Mouse (Mus musculus): Measurements from ENCODE around the gene Lrrc20.

The Lrrc20 gene

DNA sequence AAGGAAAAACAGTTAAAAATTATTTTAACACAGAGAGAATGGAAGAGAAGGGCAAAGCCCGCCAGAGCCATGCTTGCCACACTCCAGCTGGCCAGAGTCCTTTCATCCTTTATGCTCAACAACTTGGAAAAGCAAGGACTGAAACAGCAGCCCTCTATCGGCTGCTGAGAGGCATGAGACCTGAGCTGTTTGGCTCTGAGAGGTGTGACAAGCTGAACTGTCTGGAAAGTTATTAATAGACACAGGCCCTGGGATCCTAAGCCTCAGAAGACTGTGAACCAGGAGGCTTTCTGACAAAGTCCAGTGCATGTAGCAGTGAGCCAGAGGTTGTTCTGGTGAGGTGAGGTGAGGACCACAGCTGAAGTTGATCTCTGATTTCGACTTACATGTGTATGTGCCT lies 2.0 kb upstream of the Lrrc20 start:
- in situ Hi-C loops (cut with MboI, MseI), result no loop called here

GRCm38 (mm10) chr10:61474344-61474743 lies 1.3 kb upstream of the Lrrc20 start:
- in situ Hi-C loops (cut with MboI, MseI), result no loop called here

GRCm38 (mm10) chr10:61476440-61477165 lies 1.0 kb downstream of the Lrrc20 start:
- in situ Hi-C loops (cut with MboI, MseI), result loop anchor here (5.0 kb wide), 1 partner anchor 126 kb away; no protein-coding TSS in a partner anchor

- in situ Hi-C loops (cut with MboI, MseI), result loop anchor here (5.0 kb wide), 1 partner anchor 123 kb away; no protein-coding TSS in a partner anchor
Observed at GRCm38 (mm10) chr10:61479461-61479860, 3.9 kb downstream of the Lrrc20 start.

- in situ Hi-C loops (cut with MboI, MseI), result loop anchor here (5.0 kb wide), 1 partner anchor 122 kb away; no protein-coding TSS in a partner anchor
Observed at GRCm38 (mm10) chr10:61479927-61480326, 4.3 kb downstream of the Lrrc20 start.

- in situ Hi-C loops (cut with MboI, MseI), result no loop called here
Observed at GRCm38 (mm10) chr10:61480488-61480887, 4.9 kb downstream of the Lrrc20 start.

DNA sequence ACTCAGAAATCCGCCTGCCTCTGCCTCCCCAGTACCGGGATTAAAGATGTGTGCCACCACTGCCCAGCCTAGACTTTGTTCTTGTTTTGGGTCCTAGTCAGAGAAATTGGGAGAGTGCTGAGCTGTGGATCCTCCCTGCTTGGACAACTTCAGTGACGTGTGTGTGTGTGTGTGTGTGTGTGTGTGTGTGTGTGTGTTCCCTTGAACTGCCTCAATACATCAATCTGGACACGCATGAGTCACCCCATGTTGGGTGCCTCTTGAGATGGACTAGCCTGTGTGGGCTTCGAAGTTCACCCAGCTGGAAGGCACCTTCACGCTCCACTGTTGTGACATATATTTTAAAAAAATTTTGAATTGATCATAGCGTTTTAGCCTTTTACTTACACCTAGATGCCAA lies 7.2 kb downstream of the Lrrc20 start:
- in situ Hi-C loops (cut with MboI, MseI), result no loop called here

DNA sequence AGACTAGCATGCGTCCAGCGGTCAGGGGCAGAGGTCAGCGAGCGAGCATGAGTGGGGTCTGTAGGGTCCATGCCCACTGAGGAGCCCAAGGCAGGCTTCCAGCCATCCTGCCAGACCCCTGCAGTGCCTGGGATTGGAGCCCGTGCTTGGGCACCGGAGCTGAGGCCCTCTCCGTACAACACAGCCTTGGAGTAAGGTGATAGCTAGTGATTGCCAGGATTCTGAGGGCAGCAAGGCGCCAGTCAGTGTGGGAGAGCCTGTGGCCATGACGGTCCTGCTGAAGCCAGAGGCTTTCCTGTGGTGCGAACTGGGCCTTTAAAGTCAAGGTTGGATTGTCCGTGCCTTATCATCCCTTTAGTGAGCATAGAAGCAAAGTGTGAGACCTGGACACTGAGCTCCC lies 9.2 kb downstream of the Lrrc20 start:
- in situ Hi-C loops (cut with MboI, MseI), result no loop called here

- in situ Hi-C loops (cut with MboI, MseI), result no loop called here
Observed at GRCm38 (mm10) chr10:61486551-61487339, 11.1 kb downstream of the Lrrc20 start.

- in situ Hi-C loops (cut with MboI, MseI), result no loop called here
Observed at GRCm38 (mm10) chr10:61488522-61489110, 13.0 kb downstream of the Lrrc20 start.

- in situ Hi-C loops (cut with MboI, MseI), result no loop called here
Observed at GRCm38 (mm10) chr10:61491573-61491972, 16.0 kb downstream of the Lrrc20 start.

- in situ Hi-C loops (cut with MboI, MseI), result no loop called here
Observed at GRCm38 (mm10) chr10:61492040-61492439, 16.4 kb downstream of the Lrrc20 start.

- in situ Hi-C loops (cut with MboI, MseI), result no loop called here
Observed at GRCm38 (mm10) chr10:61495461-61495860, 19.9 kb downstream of the Lrrc20 start.

- in situ Hi-C loops (cut with MboI, MseI), result no loop called here
Observed at GRCm38 (mm10) chr10:61496231-61496630, 20.6 kb downstream of the Lrrc20 start.

DNA sequence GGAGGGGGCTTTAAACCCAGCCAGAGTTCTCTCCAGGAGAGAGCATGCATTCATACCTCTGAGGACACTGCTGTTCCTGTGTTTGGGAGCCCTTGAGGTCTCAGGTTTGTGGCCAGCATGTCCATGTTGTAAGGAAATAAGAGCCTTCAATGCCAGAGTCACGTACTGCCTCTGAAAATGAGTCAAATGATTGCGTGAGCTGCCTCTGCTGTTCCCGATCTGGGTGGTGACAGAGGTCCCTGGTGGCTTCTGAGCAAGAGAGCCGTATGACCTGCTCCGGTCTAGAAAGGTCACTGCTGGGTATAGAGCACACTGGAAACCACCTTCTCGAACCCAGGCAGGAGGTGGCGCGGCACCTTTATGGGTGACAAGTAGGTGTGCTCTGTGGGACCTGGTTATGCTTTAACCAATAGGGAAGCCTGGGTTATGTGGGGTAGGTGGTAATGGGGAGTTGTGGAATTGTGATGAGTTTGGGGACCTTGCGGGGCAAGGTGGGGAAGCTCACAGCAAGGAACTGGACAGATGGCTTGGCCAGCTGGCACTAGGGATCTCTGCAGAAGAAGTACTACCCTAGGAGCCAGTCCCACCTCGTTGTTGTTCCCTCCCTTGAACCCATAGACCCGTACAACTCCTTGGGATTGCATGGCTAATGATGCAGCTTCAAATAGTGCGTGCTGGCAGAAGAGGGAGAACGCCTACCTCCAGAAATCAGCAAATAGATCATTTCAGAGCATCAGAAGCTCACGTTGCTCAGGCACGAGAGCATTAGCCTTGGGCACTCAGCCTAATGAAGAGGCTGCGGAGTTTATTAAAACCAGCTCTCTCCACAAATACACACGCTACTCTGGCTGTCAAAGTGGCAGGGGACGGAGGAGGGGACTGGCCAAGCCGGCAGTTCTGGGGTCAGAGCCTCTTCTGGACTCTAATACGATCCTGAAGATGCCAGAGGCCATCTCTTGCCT lies 24.2 kb downstream of the Lrrc20 start:
- in situ Hi-C loops (cut with MboI, MseI), result no loop called here

DNA sequence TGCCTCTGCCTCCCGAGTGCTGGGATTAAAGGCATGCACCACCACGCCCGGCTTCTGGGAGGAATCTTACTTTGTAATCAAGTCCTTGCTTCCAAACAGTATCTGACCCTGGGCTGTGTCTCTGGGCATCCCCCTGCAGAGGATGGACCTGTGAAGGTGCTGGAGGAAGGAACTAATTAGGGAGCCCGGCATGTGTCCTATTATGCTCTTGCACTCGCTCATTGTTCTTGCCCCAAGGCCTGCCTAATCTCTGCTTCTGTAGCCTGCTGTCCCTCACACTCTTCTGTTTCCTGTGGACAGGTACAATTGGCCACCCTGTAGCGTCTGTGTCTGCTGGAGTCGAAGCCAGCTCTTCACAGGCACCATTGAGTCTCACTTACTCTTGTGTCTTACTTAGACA lies 25.2 kb downstream of the Lrrc20 start:
- in situ Hi-C loops (cut with MboI, MseI), result no loop called here

GRCm38 (mm10) chr10:61504073-61504472 lies 28.5 kb downstream of the Lrrc20 start:
- in situ Hi-C loops (cut with MboI, MseI), result no loop called here

DNA sequence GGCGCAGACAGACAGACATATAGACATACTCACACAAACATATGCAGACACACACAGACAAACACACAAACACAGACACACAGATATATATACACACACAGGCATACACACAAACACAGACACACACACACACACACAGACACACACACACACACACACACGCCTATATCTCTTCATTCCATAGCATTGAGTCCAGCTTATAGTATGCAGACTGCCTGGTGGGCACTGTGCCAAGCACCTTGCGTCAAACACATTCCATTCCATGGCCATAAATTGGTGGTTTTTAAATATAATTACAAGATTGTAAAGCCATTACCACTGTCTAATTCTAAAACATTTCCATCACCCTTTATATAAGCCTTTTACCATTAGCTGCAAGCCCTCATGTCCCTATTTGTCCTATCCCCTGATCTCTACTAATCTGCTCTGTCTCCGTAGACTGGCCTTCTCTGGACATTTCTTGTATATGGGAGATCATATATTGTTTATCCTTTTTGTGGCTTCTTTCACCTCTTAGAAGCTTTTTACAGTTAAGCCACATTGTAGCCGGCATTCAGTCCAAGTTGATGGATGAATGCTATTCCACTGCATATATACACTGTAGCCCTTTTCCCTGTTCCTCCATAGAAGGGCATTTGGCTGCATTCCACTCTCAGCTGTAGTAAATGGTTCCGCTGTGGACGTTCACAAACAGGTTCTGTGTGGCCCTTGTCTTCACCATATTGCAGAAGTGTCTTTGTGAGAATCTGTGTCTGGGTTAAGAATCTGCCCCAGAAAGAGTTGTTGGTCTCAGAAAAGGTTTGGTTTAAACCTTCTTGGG lies 31.0 kb downstream of the Lrrc20 start:
- in situ Hi-C loops (cut with MboI, MseI), result no loop called here

- in situ Hi-C loops (cut with MboI, MseI), result no loop called here
Observed at GRCm38 (mm10) chr10:61509873-61510272, 34.3 kb downstream of the Lrrc20 start.

DNA sequence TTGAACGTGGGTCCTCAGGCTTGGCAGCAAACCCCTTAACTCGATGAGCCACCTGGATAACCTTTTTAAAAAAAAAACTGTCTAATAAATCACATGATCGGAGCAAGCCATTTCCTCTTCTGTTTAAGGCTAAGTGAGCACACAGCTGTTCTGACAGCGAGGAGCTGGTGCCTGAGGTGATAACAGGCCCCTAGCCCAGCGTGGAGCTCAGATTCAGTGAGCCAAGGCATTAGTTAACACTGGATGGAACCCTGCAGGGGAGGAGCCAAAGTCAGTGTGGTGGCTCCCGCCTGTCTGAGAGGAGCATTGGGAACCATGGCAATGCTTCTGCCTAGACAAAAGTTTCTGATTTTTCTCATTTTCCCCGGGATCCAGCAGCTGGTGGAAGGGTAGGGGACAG lies 35.2 kb downstream of the Lrrc20 start:
- in situ Hi-C loops (cut with MboI, MseI), result no loop called here

Data from regulatory T cell (primary cell).